Mouse (Mus musculus): ENCODE measurements at regions not wholly inside any gene's neighbourhood (a gene's known extent, or its start where the extent isn't known, plus 50 kb on each side); places are given as distances from the start of the nearest gene placed in this dataset.
"Not testable (repeated sequence)": the region's sequence is repeated elsewhere in the genome, so short reads cannot be mapped to it uniquely, and the experiment has no call there.

GRCm38 (mm10) chr11:7705312-7705764, 491.6 kb upstream of the Igfbp3 start:
- Histone ChIP-seq H3K9me3 (replicated peaks; ENCODE audit: control insufficient read depth, low read length) (no peaks in the 10 kb centered on the region), H3K27me3 (replicated peaks; ENCODE audit: control insufficient read depth, insufficient read depth, low read length) (no peaks in the 10 kb centered on the region), H3K9ac (ENCODE audit: low read length) (no peak overlapping the region), H3K36me3 (ENCODE audit: control insufficient read depth, insufficient read depth, low read length) (no peaks in the 10 kb centered on the region), H3K27ac (ENCODE audit: low read depth, low read length) (no peak overlapping the region), H3K4me2 (ENCODE audit: low read length) (no peak overlapping the region), H3K4me3 (ENCODE audit: low read depth, low read length) (no peak overlapping the region), H3K4me1 (ENCODE audit: control insufficient read depth, insufficient read depth, low read length) (no peaks in the 10 kb centered on the region)
- ATAC-seq (peak; percentile 94), DNase-seq (ENCODE audit: low spot score) (peak; percentile 79)
- WGBS, result 72% methylated on average over 3 of the region's 3 CpGs

GRCm38 (mm10) chr11:7697591-7697990, 483.9 kb upstream of the Igfbp3 start:
- DNase-seq (ENCODE audit: low spot score) (no peak), ATAC-seq (no peak)
- H3K9me3 ChIP-seq (replicated peaks; ENCODE audit: control insufficient read depth, low read length), result no peaks in the 10 kb centered on the region
- 79% methylated on average over 1 of the region's 1 CpGs for WGBS
- H3K4me2 ChIP-seq (ENCODE audit: low read length), result no peak overlapping the region
- no peaks in the 10 kb centered on the region for H3K36me3 ChIP-seq (ENCODE audit: control insufficient read depth, insufficient read depth, low read length)
- no peaks in the 10 kb centered on the region for H3K4me1 ChIP-seq (ENCODE audit: control insufficient read depth, insufficient read depth, low read length)
- H3K9ac ChIP-seq (ENCODE audit: low read length), result no peak overlapping the region
- no peak overlapping the region for H3K27ac ChIP-seq (ENCODE audit: low read depth, low read length)
- no peaks in the 10 kb centered on the region for H3K27me3 ChIP-seq (replicated peaks; ENCODE audit: control insufficient read depth, insufficient read depth, low read length)
- H3K4me3 ChIP-seq (ENCODE audit: low read depth, low read length), result no peak overlapping the region

- H3K9ac ChIP-seq (ENCODE audit: low read length); ATAC-seq; H3K4me1 ChIP-seq (ENCODE audit: control insufficient read depth, insufficient read depth, low read length); DNase-seq (ENCODE audit: low spot score); H3K36me3 ChIP-seq (ENCODE audit: control insufficient read depth, insufficient read depth, low read length); H3K27ac ChIP-seq (ENCODE audit: low read depth, low read length); H3K4me2 ChIP-seq (ENCODE audit: low read length); H3K9me3 ChIP-seq (replicated peaks; ENCODE audit: control insufficient read depth, low read length); H3K4me3 ChIP-seq (ENCODE audit: low read depth, low read length); H3K27me3 ChIP-seq (replicated peaks; ENCODE audit: control insufficient read depth, insufficient read depth, low read length): not testable (repeated sequence)
- WGBS, result 64% methylated on average over 3 of the region's 3 CpGs
Observed at GRCm38 (mm10) chr11:7689701-7690100, 476.0 kb upstream of the Igfbp3 start.

- no peak for ATAC-seq
- DNase-seq (ENCODE audit: low spot score), result no peak
- H3K27ac ChIP-seq (ENCODE audit: low read depth, low read length), result no peak overlapping the region
Observed at GRCm38 (mm10) chr11:7672821-7673220, 459.1 kb upstream of the Igfbp3 start.

GRCm38 (mm10) chr11:7630637-7631036, 416.9 kb upstream of the Igfbp3 start:
- DNase-seq (ENCODE audit: low spot score) (peak; percentile 39), ATAC-seq (no peak)
- Histone ChIP-seq H3K4me1 (ENCODE audit: control insufficient read depth, insufficient read depth, low read length) (no peaks in the 10 kb centered on the region), H3K9ac (ENCODE audit: low read length) (no peak overlapping the region), H3K4me3 (ENCODE audit: low read depth, low read length) (no peak overlapping the region), H3K27ac (ENCODE audit: low read depth, low read length) (no peak overlapping the region), H3K9me3 (replicated peaks; ENCODE audit: control insufficient read depth, low read length) (no peaks in the 10 kb centered on the region), H3K27me3 (replicated peaks; ENCODE audit: control insufficient read depth, insufficient read depth, low read length) (no peaks in the 10 kb centered on the region), H3K36me3 (ENCODE audit: control insufficient read depth, insufficient read depth, low read length) (no peaks in the 10 kb centered on the region), H3K4me2 (ENCODE audit: low read length) (no peak overlapping the region)

More at GRCm38 (mm10) chr11:7672821-7673220, 459.1 kb upstream of the Igfbp3 start:
- H3K4me3 ChIP-seq (ENCODE audit: low read depth, low read length), result no peak overlapping the region
- H3K36me3 ChIP-seq (ENCODE audit: control insufficient read depth, insufficient read depth, low read length), result no peaks in the 10 kb centered on the region
- no peak overlapping the region for H3K9ac ChIP-seq (ENCODE audit: low read length)
- H3K4me2 ChIP-seq (ENCODE audit: low read length), result no peak overlapping the region
- H3K4me1 ChIP-seq (ENCODE audit: control insufficient read depth, insufficient read depth, low read length), result no peaks in the 10 kb centered on the region
- no peaks in the 10 kb centered on the region for H3K27me3 ChIP-seq (replicated peaks; ENCODE audit: control insufficient read depth, insufficient read depth, low read length)
- no peaks in the 10 kb centered on the region for H3K9me3 ChIP-seq (replicated peaks; ENCODE audit: control insufficient read depth, low read length)

GRCm38 (mm10) chr11:7625256-7625655, 411.5 kb upstream of the Igfbp3 start:
- H3K4me3 ChIP-seq (ENCODE audit: low read depth, low read length), result no peak overlapping the region
- H3K27me3 ChIP-seq (replicated peaks; ENCODE audit: control insufficient read depth, insufficient read depth, low read length), result no peaks in the 10 kb centered on the region
- no peaks in the 10 kb centered on the region for H3K4me1 ChIP-seq (ENCODE audit: control insufficient read depth, insufficient read depth, low read length)
- H3K27ac ChIP-seq (ENCODE audit: low read depth, low read length), result no peak overlapping the region
- 82% methylated on average over 3 of the region's 3 CpGs for WGBS
- no peaks in the 10 kb centered on the region for H3K9me3 ChIP-seq (replicated peaks; ENCODE audit: control insufficient read depth, low read length)
- ATAC-seq (no peak), DNase-seq (ENCODE audit: low spot score) (peak; percentile 19)
- H3K9ac ChIP-seq (ENCODE audit: low read length), result no peak overlapping the region
- H3K4me2 ChIP-seq (ENCODE audit: low read length), result no peak overlapping the region
- H3K36me3 ChIP-seq (ENCODE audit: control insufficient read depth, insufficient read depth, low read length), result no peaks in the 10 kb centered on the region

- no peak overlapping the region for H3K4me2 ChIP-seq (ENCODE audit: low read length)
- ATAC-seq (no peak), DNase-seq (ENCODE audit: low spot score) (no peak)
- H3K4me1 ChIP-seq (ENCODE audit: control insufficient read depth, insufficient read depth, low read length), result no peaks in the 10 kb centered on the region
- no peak overlapping the region for H3K9ac ChIP-seq (ENCODE audit: low read length)
- no peak overlapping the region for H3K4me3 ChIP-seq (ENCODE audit: low read depth, low read length)
- no peaks in the 10 kb centered on the region for H3K27me3 ChIP-seq (replicated peaks; ENCODE audit: control insufficient read depth, insufficient read depth, low read length)
- H3K27ac ChIP-seq (ENCODE audit: low read depth, low read length), result no peak overlapping the region
- WGBS, result 85% methylated on average over 6 of the region's 6 CpGs
- no peaks in the 10 kb centered on the region for H3K36me3 ChIP-seq (ENCODE audit: control insufficient read depth, insufficient read depth, low read length)
- H3K9me3 ChIP-seq (replicated peaks; ENCODE audit: control insufficient read depth, low read length), result no peaks in the 10 kb centered on the region
Observed at GRCm38 (mm10) chr11:7620320-7620719, 406.6 kb upstream of the Igfbp3 start.

- Histone ChIP-seq H3K9ac (ENCODE audit: low read length) (no peak overlapping the region), H3K36me3 (ENCODE audit: control insufficient read depth, insufficient read depth, low read length) (no peaks in the 10 kb centered on the region), H3K9me3 (replicated peaks; ENCODE audit: control insufficient read depth, low read length) (no peaks in the 10 kb centered on the region), H3K4me3 (ENCODE audit: low read depth, low read length) (no peak overlapping the region), H3K27ac (ENCODE audit: low read depth, low read length) (no peak overlapping the region), H3K4me2 (ENCODE audit: low read length) (no peak overlapping the region), H3K4me1 (ENCODE audit: control insufficient read depth, insufficient read depth, low read length) (no peaks in the 10 kb centered on the region), H3K27me3 (replicated peaks; ENCODE audit: control insufficient read depth, insufficient read depth, low read length) (no peaks in the 10 kb centered on the region)
- DNase-seq (ENCODE audit: low spot score) (no peak), ATAC-seq (no peak)
- 76% methylated on average over 2 of the region's 2 CpGs for WGBS
Observed at GRCm38 (mm10) chr11:7610752-7611151, 397.0 kb upstream of the Igfbp3 start.

- ATAC-seq, result no peak
- Histone ChIP-seq H3K9ac (ENCODE audit: low read length) (no peak overlapping the region), H3K4me2 (ENCODE audit: low read length) (no peak overlapping the region), H3K9me3 (replicated peaks; ENCODE audit: control insufficient read depth, low read length) (no peaks in the 10 kb centered on the region), H3K27me3 (replicated peaks; ENCODE audit: control insufficient read depth, insufficient read depth, low read length) (no peaks in the 10 kb centered on the region), H3K4me1 (ENCODE audit: control insufficient read depth, insufficient read depth, low read length) (no peaks in the 10 kb centered on the region), H3K4me3 (ENCODE audit: low read depth, low read length) (no peak overlapping the region), H3K27ac (ENCODE audit: low read depth, low read length) (no peak overlapping the region), H3K36me3 (ENCODE audit: control insufficient read depth, insufficient read depth, low read length) (no peaks in the 10 kb centered on the region)
- DNase-seq (ENCODE audit: low spot score), result no peak
Observed at GRCm38 (mm10) chr11:7609921-7610320, 396.2 kb upstream of the Igfbp3 start.

Data from forebrain, embryonic 14.5 days (tissue).